Mouse (Mus musculus): Measurements from ENCODE around the gene 4930402K13Rik. TPM values are rescaled to one million over a fixed set of nuclear protein-coding genes. Genes with fewer than 3 reads are reported as not detected.

Gene 4930402K13Rik
- polyA plus RNA-seq, 1 experiment from 2014 or later: not detected

DNA sequence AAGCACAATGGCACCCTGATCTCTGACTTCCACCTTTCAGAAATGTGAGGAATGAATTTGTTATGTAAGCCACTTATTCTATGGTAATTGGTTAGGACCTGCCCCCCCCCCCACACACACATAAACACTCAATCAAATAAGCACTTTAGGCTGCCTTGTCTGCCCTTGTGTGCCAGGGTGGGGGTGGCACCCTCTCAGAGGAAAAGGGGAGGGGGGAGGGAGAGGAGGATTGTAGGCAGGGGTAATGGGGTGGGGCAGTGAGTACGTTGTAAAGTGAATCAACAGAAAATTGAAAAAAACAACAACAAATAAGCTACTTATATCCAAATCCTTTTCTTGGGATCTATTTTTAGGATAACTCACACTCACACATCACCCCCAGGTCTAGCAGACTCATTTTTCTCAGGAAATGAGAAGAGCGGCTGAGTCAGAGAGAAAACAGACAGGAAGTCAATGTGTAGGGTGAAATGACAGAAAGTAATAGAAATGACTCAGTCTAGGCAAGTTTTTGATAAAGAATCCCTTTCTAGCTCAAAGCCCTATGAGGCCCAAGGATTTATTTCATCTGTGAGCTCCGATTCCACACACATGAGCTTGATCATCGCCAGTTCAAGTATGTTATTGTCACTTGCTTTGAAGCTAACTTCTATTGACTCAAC, 35.1 kb downstream of the 4930402K13Rik start:
- H3K4me1 ChIP-seq (ENCODE audit: control insufficient read depth, insufficient read depth, low read length): no peaks in the 10 kb centered on the region
- H3K4me3 ChIP-seq (ENCODE audit: low read depth, low read length): no peak overlapping the region
- H3K9me3 ChIP-seq (ENCODE audit: control insufficient read depth, low read length): no peaks in the 10 kb centered on the region
- ATAC-seq (ENCODE audit: low FRiP score): no peak
- WGBS: 83% methylated on average over 4 of the region's 4 CpGs
- no peaks in the 10 kb centered on the region for H3K27me3 ChIP-seq (ENCODE audit: control insufficient read depth, insufficient read depth, low read length)
- no peak for DNase-seq (ENCODE audit: low spot score, missing footprints)
- H3K27ac ChIP-seq (ENCODE audit: low read depth, low read length): no peak overlapping the region
- H3K36me3 ChIP-seq (ENCODE audit: control insufficient read depth, insufficient read depth, low read length): no peaks in the 10 kb centered on the region
- no peak overlapping the region for H3K4me2 ChIP-seq
- H3K9ac ChIP-seq (ENCODE audit: low read length): no peak overlapping the region

DNA sequence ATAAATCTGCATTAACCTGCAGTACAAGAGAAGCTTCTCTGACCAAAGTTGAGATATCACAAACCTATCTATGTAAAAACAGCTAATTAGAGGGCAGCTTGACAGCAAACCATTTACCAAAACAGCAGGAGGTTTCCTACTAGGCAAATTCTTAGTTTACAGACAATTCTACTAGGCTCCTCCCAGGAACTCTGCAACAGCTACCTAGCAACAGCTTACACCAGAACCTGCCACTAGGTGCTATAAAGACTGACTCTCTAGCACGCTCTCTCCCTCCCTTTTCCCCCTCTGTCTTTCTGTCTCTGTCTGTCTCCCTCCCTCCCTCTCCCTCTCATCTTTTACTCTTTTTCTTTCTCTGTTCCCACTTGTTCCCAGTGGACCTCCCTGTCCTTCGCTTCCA, 38.3 kb downstream of the 4930402K13Rik start:
- 46% methylated on average over 2 of the region's 2 CpGs for WGBS
- Histone ChIP-seq H3K4me3 (ENCODE audit: low read depth, low read length) (no peak overlapping the region), H3K4me1 (ENCODE audit: control insufficient read depth, insufficient read depth, low read length) (no peaks in the 10 kb centered on the region), H3K27ac (ENCODE audit: low read depth, low read length) (no peak overlapping the region), H3K36me3 (ENCODE audit: control insufficient read depth, insufficient read depth, low read length) (no peaks in the 10 kb centered on the region), H3K27me3 (ENCODE audit: control insufficient read depth, insufficient read depth, low read length) (no peaks in the 10 kb centered on the region), H3K9me3 (ENCODE audit: control insufficient read depth, low read length) (no peaks in the 10 kb centered on the region), H3K4me2 (no peak overlapping the region), H3K9ac (ENCODE audit: low read length) (no peak overlapping the region)
- ATAC-seq (ENCODE audit: low FRiP score): no peak
- DNase-seq (ENCODE audit: low spot score, missing footprints): no peak

Other genes starting within 250 kb of the 4930402K13Rik start
- gene Gm5751, start 230.3 kb upstream of the 4930402K13Rik start, polyA plus RNA-seq (2014; fragmentation: Nextera tagmentation; extraction: Ambion mirVana): not detected in 2 replicates
- 8.1 and 9.7 TPM in 2 replicates for gene B630019K06Rik, start 212.2 kb upstream of the 4930402K13Rik start, polyA plus RNA-seq (2014; fragmentation: Nextera tagmentation; extraction: Ambion mirVana)
- not detected in 2 replicates for gene Fthl17b, start 141.6 kb upstream of the 4930402K13Rik start, polyA plus RNA-seq (2014; fragmentation: Nextera tagmentation; extraction: Ambion mirVana)
- gene Fthl17c, start 128.0 kb upstream of the 4930402K13Rik start, polyA plus RNA-seq (2014; fragmentation: Nextera tagmentation; extraction: Ambion mirVana): not detected in 2 replicates
- not detected in 2 replicates for gene Fthl17d, start 117.8 kb upstream of the 4930402K13Rik start, polyA plus RNA-seq (2014; fragmentation: Nextera tagmentation; extraction: Ambion mirVana)
- gene Fthl17e, start 71.1 kb upstream of the 4930402K13Rik start, polyA plus RNA-seq (2014; fragmentation: Nextera tagmentation; extraction: Ambion mirVana): not detected in 2 replicates
- not detected in 2 replicates for gene Fthl17f, start 41.5 kb upstream of the 4930402K13Rik start, polyA plus RNA-seq (2014; fragmentation: Nextera tagmentation; extraction: Ambion mirVana)
- gene Lancl3, start 95.3 kb downstream of the 4930402K13Rik start, polyA plus RNA-seq (2014; fragmentation: Nextera tagmentation; extraction: Ambion mirVana): 0.66 and 0.90 TPM in 2 replicates
- 0.72 TPM in 1 of 2 replicates, not detected in the other for gene Gm14862, start 152.3 kb downstream of the 4930402K13Rik start, polyA plus RNA-seq (2014; fragmentation: Nextera tagmentation; extraction: Ambion mirVana)
- 2.9 and 3.4 TPM in 2 replicates for gene Xk, start 168.2 kb downstream of the 4930402K13Rik start, polyA plus RNA-seq (2014; fragmentation: Nextera tagmentation; extraction: Ambion mirVana)
- 0.46 TPM in 1 of 2 replicates, not detected in the other for gene H2al1m, start 179.2 kb downstream of the 4930402K13Rik start, polyA plus RNA-seq (2014; fragmentation: Nextera tagmentation; extraction: Ambion mirVana)
- gene H2al1k, start 246.1 kb downstream of the 4930402K13Rik start, polyA plus RNA-seq (2014; fragmentation: Nextera tagmentation; extraction: Ambion mirVana): not detected in 2 replicates

All from midbrain, embryonic 11.5 days (tissue).